Mouse (Mus musculus): ENCODE measurements at regions not wholly inside any gene's neighbourhood (a gene's known extent, or its start where the extent isn't known, plus 50 kb on each side); places are given as distances from the start of the nearest gene placed in this dataset.
"Not testable (repeated sequence)": the region's sequence is repeated elsewhere in the genome, so short reads cannot be mapped to it uniquely, and the experiment has no call there.

- no peaks in the 10 kb centered on the region for H3K9me3 ChIP-seq (ENCODE audit: control insufficient read depth, low read length)
- H3K4me1 ChIP-seq (replicated peaks; ENCODE audit: control insufficient read depth, insufficient read depth), result 0 out of 2 replicates have a peak, but pooled peaks cover 3% of the 10 kb centered on the region
- 0 out of 2 replicates have a peak overlapping the region, but pooled peaks have one; percentile 9 for H3K27ac ChIP-seq (replicated peaks)
- WGBS, result 54% methylated on average over 8 of the region's 8 CpGs
- H3K27me3 ChIP-seq (ENCODE audit: control insufficient read depth, insufficient read depth, low read length), result no peaks in the 10 kb centered on the region
- peak; percentile 70 for DNase-seq (ENCODE audit: low spot score)
- H3K4me3 ChIP-seq (ENCODE audit: low read depth, low read length), result no peak overlapping the region
- peak; percentile 93 for ATAC-seq (ENCODE audit: low FRiP score, low TSS enrichment)
- H3K4me2 ChIP-seq (replicated peaks; ENCODE audit: low read depth), result no peak overlapping the region
- H3K9ac ChIP-seq (ENCODE audit: low read length), result no peak overlapping the region
- TF ChIP-seq CTCF (IDR thresholded peaks at IDR 0.05; ENCODE audit: low read depth) (no peak), EP300 (optimal IDR thresholded peaks at IDR 0.05) (no peak)
- H3K36me3 ChIP-seq (ENCODE audit: control insufficient read depth, insufficient read depth, low read length), result no peaks in the 10 kb centered on the region
Measured at GRCm38 (mm10) chr14:76733258-76733823, 176.7 kb upstream of the Serp2 start.

- Histone ChIP-seq H3K27me3 (ENCODE audit: control insufficient read depth, insufficient read depth, low read length) (no peaks in the 10 kb centered on the region), H3K9ac (ENCODE audit: low read length) (no peak overlapping the region), H3K9me3 (ENCODE audit: control insufficient read depth, low read length) (no peaks in the 10 kb centered on the region), H3K4me1 (replicated peaks; ENCODE audit: control insufficient read depth, insufficient read depth) (0 out of 2 replicates have a peak, but pooled peaks cover 3% of the 10 kb centered on the region), H3K4me2 (replicated peaks; ENCODE audit: low read depth) (no peak overlapping the region), H3K36me3 (ENCODE audit: control insufficient read depth, insufficient read depth, low read length) (no peaks in the 10 kb centered on the region), H3K27ac (replicated peaks) (no peak overlapping the region), H3K4me3 (ENCODE audit: low read depth, low read length) (no peak overlapping the region)
- WGBS, result 60% methylated on average over 19 of the region's 19 CpGs
- ATAC-seq (ENCODE audit: low FRiP score, low TSS enrichment) (no peak; the same call in 1 of the 2 replicates), DNase-seq (ENCODE audit: low spot score) (peak; percentile 33)
- TF ChIP-seq CTCF (IDR thresholded peaks at IDR 0.05; ENCODE audit: low read depth) (no peak), EP300 (optimal IDR thresholded peaks at IDR 0.05) (no peak)
Measured at GRCm38 (mm10) chr14:76731096-76731986, 174.7 kb upstream of the Serp2 start.

- ATAC-seq (ENCODE audit: low FRiP score, low TSS enrichment) (no peak), DNase-seq (ENCODE audit: low spot score) (no peak)
- Histone ChIP-seq H3K9ac (ENCODE audit: low read length) (no peak overlapping the region), H3K4me1 (replicated peaks; ENCODE audit: control insufficient read depth, insufficient read depth) (no peaks in the 10 kb centered on the region), H3K4me2 (replicated peaks; ENCODE audit: low read depth) (no peak overlapping the region), H3K27ac (replicated peaks) (no peak overlapping the region), H3K36me3 (ENCODE audit: control insufficient read depth, insufficient read depth, low read length) (no peaks in the 10 kb centered on the region), H3K27me3 (ENCODE audit: control insufficient read depth, insufficient read depth, low read length) (no peaks in the 10 kb centered on the region), H3K9me3 (ENCODE audit: control insufficient read depth, low read length) (no peaks in the 10 kb centered on the region), H3K4me3 (ENCODE audit: low read depth, low read length) (no peak overlapping the region)
- WGBS, result 96% methylated on average over 2 of the region's 2 CpGs
- TF ChIP-seq CTCF (IDR thresholded peaks at IDR 0.05; ENCODE audit: low read depth) (no peak), EP300 (optimal IDR thresholded peaks at IDR 0.05) (no peak)
Measured at GRCm38 (mm10) chr14:76725844-76726243, 169.2 kb upstream of the Serp2 start.

GRCm38 (mm10) chr14:76725231-76725630, 168.5 kb upstream of the Serp2 start:
- DNase-seq (ENCODE audit: low spot score); H3K4me2 ChIP-seq (replicated peaks; ENCODE audit: low read depth); H3K4me1 ChIP-seq (replicated peaks; ENCODE audit: control insufficient read depth, insufficient read depth); H3K4me3 ChIP-seq (ENCODE audit: low read depth, low read length); H3K27me3 ChIP-seq (ENCODE audit: control insufficient read depth, insufficient read depth, low read length); H3K9me3 ChIP-seq (ENCODE audit: control insufficient read depth, low read length); H3K27ac ChIP-seq (replicated peaks); H3K9ac ChIP-seq (ENCODE audit: low read length); ATAC-seq (ENCODE audit: low FRiP score, low TSS enrichment); H3K36me3 ChIP-seq (ENCODE audit: control insufficient read depth, insufficient read depth, low read length): not testable (repeated sequence)
- WGBS, result 75% methylated on average over 4 of the region's 4 CpGs

- Histone ChIP-seq H3K4me1 (replicated peaks; ENCODE audit: control insufficient read depth, insufficient read depth) (no peaks in the 10 kb centered on the region), H3K27me3 (ENCODE audit: control insufficient read depth, insufficient read depth, low read length) (no peaks in the 10 kb centered on the region), H3K9ac (ENCODE audit: low read length) (no peak overlapping the region), H3K4me2 (replicated peaks; ENCODE audit: low read depth) (no peak overlapping the region), H3K9me3 (ENCODE audit: control insufficient read depth, low read length) (no peaks in the 10 kb centered on the region), H3K27ac (replicated peaks) (no peak overlapping the region), H3K4me3 (ENCODE audit: low read depth, low read length) (no peak overlapping the region), H3K36me3 (ENCODE audit: control insufficient read depth, insufficient read depth, low read length) (no peaks in the 10 kb centered on the region)
- no peak for TF ChIP-seq CTCF (IDR thresholded peaks at IDR 0.05; ENCODE audit: low read depth)
- TF ChIP-seq EP300 (optimal IDR thresholded peaks at IDR 0.05), result no peak
- DNase-seq (ENCODE audit: low spot score) (no peak), ATAC-seq (ENCODE audit: low FRiP score, low TSS enrichment) (no peak)
- WGBS, result 53% methylated on average over 8 of the region's 8 CpGs
Measured at GRCm38 (mm10) chr14:76724826-76725225, 168.1 kb upstream of the Serp2 start.

GRCm38 (mm10) chr14:76724395-76724794, 167.7 kb upstream of the Serp2 start:
- no peak for ATAC-seq (ENCODE audit: low FRiP score, low TSS enrichment)
- Histone ChIP-seq H3K9ac (ENCODE audit: low read length) (no peak overlapping the region), H3K4me1 (replicated peaks; ENCODE audit: control insufficient read depth, insufficient read depth) (no peaks in the 10 kb centered on the region), H3K27ac (replicated peaks) (no peak overlapping the region), H3K4me3 (ENCODE audit: low read depth, low read length) (no peak overlapping the region), H3K27me3 (ENCODE audit: control insufficient read depth, insufficient read depth, low read length) (no peaks in the 10 kb centered on the region), H3K9me3 (ENCODE audit: control insufficient read depth, low read length) (no peaks in the 10 kb centered on the region), H3K4me2 (replicated peaks; ENCODE audit: low read depth) (no peak overlapping the region), H3K36me3 (ENCODE audit: control insufficient read depth, insufficient read depth, low read length) (no peaks in the 10 kb centered on the region)
- no peak for TF ChIP-seq EP300 (optimal IDR thresholded peaks at IDR 0.05)
- no peak for TF ChIP-seq CTCF (IDR thresholded peaks at IDR 0.05; ENCODE audit: low read depth)
- 58% methylated on average over 8 of the region's 8 CpGs for WGBS
- no peak for DNase-seq (ENCODE audit: low spot score)

Measured in stomach, postnatal 0 days (tissue).